Mouse (Mus musculus) megakaryocyte, embryonic 14.5 days (primary cell): ENCODE measurements at regions not wholly inside any gene's neighbourhood (a gene's known extent, or its start where the extent isn't known, plus 50 kb on each side); places are given as distances from the start of the nearest gene placed in this dataset.

Experiments
- H3K27me3 ChIP-seq: replicated peaks from 2 replicates; pipeline ENCODE3; 2012; ENCODE audit warnings: inconsistent platforms
- H3K36me3 ChIP-seq: replicated peaks from 2 replicates; pipeline ENCODE3; 2012; ENCODE audit warnings: low read length, inconsistent platforms, mixed read lengths
- H3K4me1 ChIP-seq: 2 replicates; pipeline ENCODE4 v1.6.1; 2012; ENCODE audit warnings: inconsistent platforms
- H3K4me3 ChIP-seq: replicated peaks from 2 replicates; pipeline ENCODE3; 2012; ENCODE audit warnings: moderate library complexity, mild to moderate bottlenecking, inconsistent platforms
- H3K9me3 ChIP-seq: 2 replicates; pipeline ENCODE4 v1.6.1; 2012; ENCODE audit warnings: inconsistent platforms
- FLI1 ChIP-seq: IDR thresholded peaks from 2 replicates; pipeline ENCODE4 v1.6.1; 2012; ENCODE audit warnings: low read length, inconsistent platforms, mixed read lengths
- GATA1 ChIP-seq: IDR thresholded peaks from 3 replicates; pipeline ENCODE4 v1.6.1; 2012; ENCODE audit warnings: mixed read lengths, low read length, inconsistent platforms, borderline replicate concordance

GRCm38 (mm10) chr3:36797025-36797424, 65.9 kb upstream of the 4932438A13Rik start:
- H3K4me1 ChIP-seq: peaks cover 40% of the 10 kb centered on the region
- TF ChIP-seq FLI1 (no peak), GATA1 (no peak)

GRCm38 (mm10) chr3:36798160-36798823, 64.6 kb upstream of the 4932438A13Rik start:
- Histone ChIP-seq H3K9me3 (no peaks in the 10 kb centered on the region), H3K36me3 (no peaks in the 10 kb centered on the region), H3K4me3 (peak overlapping the region; percentile 42), H3K27me3 (no peaks in the 10 kb centered on the region), H3K4me1 (peaks cover 35% of the 10 kb centered on the region)
- TF ChIP-seq GATA1 (no peak), FLI1 (no peak)

More at GRCm38 (mm10) chr3:36797025-36797424, 65.9 kb upstream of the 4932438A13Rik start:
- H3K27me3 ChIP-seq: no peaks in the 10 kb centered on the region
- peak overlapping the region; percentile 56 for H3K4me3 ChIP-seq
- no peaks in the 10 kb centered on the region for H3K36me3 ChIP-seq
- no peaks in the 10 kb centered on the region for H3K9me3 ChIP-seq

- TF ChIP-seq GATA1: no peak
- no peak for TF ChIP-seq FLI1
- H3K4me3 ChIP-seq: no peak overlapping the region
- no peaks in the 10 kb centered on the region for H3K27me3 ChIP-seq
- H3K4me1 ChIP-seq: peaks cover under 1% of the 10 kb centered on the region; the same call in 1 of the 2 replicates
- H3K9me3 ChIP-seq: peaks cover 19% of the 10 kb centered on the region
- H3K36me3 ChIP-seq: no peaks in the 10 kb centered on the region
Observed at GRCm38 (mm10) chr3:36810528-36810927, 52.4 kb upstream of the 4932438A13Rik start.
